Mouse (Mus musculus): ENCODE data around the gene Rai1. TPM values are rescaled to one million over a fixed set of nuclear protein-coding genes. Genes with fewer than 3 reads are reported as not detected.

Gene Rai1
- polyA plus RNA-seq, 1 experiment: 205 TPM

GRCm38 (mm10) chr11:60155690-60156089 is 50.9 kb downstream of the Rai1 start:
- WGBS: 95% methylated on average over 5 of the region's 5 CpGs
- Histone ChIP-seq H3K27me3 (ENCODE audit: control insufficient read depth, insufficient read depth, low read length) (no peaks in the 10 kb centered on the region), H3K4me3 (ENCODE audit: control insufficient read depth, insufficient read depth, low read length) (no peak overlapping the region), H3K27ac (ENCODE audit: control insufficient read depth, insufficient read depth, low read length) (no peak overlapping the region), H3K4me1 (replicated peaks; ENCODE audit: control insufficient read depth, insufficient read depth, low read length) (peaks cover 29% of the 10 kb centered on the region), H3K36me3 (ENCODE audit: control insufficient read depth, insufficient read depth, low read length) (peaks cover 10% of the 10 kb centered on the region)
- TF ChIP-seq CTCF (IDR thresholded peaks at IDR 0.05; ENCODE audit: borderline replicate concordance, control insufficient read depth, extremely low read depth, insufficient read depth, low read length, poor library complexity) (no peak), POLR2A (IDR thresholded peaks at IDR 0.05; ENCODE audit: control insufficient read depth, extremely low read depth, insufficient read depth, low read length, poor library complexity) (no peak)
- DNase-seq: no peak

DNA sequence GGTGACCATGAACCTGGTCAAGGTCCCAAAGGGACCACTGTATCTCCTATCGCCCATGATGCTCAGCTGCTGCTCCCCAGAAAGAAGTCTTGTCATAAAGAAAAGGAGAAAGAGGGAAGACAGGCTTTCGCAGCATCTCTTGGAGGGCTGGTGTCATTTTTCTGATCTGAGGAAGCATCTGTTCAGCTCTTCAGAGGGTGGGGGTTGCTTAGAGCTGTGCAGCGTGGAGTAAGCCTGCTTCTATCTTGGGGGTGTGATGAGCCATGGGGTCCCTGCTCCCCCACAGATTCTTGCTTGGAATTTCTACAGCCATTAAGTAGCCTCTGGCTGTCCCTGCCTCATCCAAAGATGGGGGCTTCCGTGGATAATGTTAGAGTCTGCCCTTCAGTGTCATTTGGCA is 53.5 kb downstream of the Rai1 start:
- DNase-seq: peak; percentile 22
- 55% methylated on average over 4 of the region's 4 CpGs for WGBS
- TF ChIP-seq POLR2A (IDR thresholded peaks at IDR 0.05; ENCODE audit: control insufficient read depth, extremely low read depth, insufficient read depth, low read length, poor library complexity) (no peak), CTCF (IDR thresholded peaks at IDR 0.05; ENCODE audit: borderline replicate concordance, control insufficient read depth, extremely low read depth, insufficient read depth, low read length, poor library complexity) (no peak)
- H3K4me3 ChIP-seq (ENCODE audit: control insufficient read depth, insufficient read depth, low read length): no peak overlapping the region
- peak overlapping the region; percentile 86 for H3K27ac ChIP-seq (ENCODE audit: control insufficient read depth, insufficient read depth, low read length)
- H3K4me1 ChIP-seq (replicated peaks; ENCODE audit: control insufficient read depth, insufficient read depth, low read length): peaks cover 52% of the 10 kb centered on the region
- H3K27me3 ChIP-seq (ENCODE audit: control insufficient read depth, insufficient read depth, low read length): no peaks in the 10 kb centered on the region
- H3K36me3 ChIP-seq (ENCODE audit: control insufficient read depth, insufficient read depth, low read length): peaks cover 6% of the 10 kb centered on the region

DNA sequence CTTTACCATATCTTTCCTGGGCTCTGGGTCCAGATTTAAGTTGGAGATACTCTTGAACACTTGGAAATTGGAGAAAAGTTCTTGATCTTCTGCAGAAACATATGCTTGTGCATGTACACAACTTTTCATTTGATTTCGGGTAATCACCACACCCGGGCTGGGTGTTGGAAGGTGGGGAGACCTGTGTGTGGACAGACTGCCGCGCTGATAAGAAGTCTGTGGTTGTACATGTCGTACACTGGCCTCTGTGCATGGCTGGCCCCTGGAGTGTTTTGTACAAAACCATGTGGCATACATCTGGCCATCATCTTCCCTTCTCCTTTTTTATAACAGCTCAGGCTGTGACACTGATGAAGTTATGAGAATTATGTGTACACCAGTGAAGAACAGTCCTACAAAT is 55.1 kb downstream of the Rai1 start:
- H3K4me1 ChIP-seq (replicated peaks; ENCODE audit: control insufficient read depth, insufficient read depth, low read length): peaks cover 61% of the 10 kb centered on the region
- 83% methylated on average over 5 of the region's 5 CpGs for WGBS

GRCm38 (mm10) chr11:60160454-60161114 is 55.8 kb downstream of the Rai1 start:
- Histone ChIP-seq H3K4me3 (ENCODE audit: control insufficient read depth, insufficient read depth, low read length) (no peak overlapping the region), H3K27me3 (ENCODE audit: control insufficient read depth, insufficient read depth, low read length) (no peaks in the 10 kb centered on the region), H3K36me3 (ENCODE audit: control insufficient read depth, insufficient read depth, low read length) (no peaks in the 10 kb centered on the region), H3K4me1 (replicated peaks; ENCODE audit: control insufficient read depth, insufficient read depth, low read length) (peaks cover 61% of the 10 kb centered on the region), H3K27ac (ENCODE audit: control insufficient read depth, insufficient read depth, low read length) (peak overlapping the region; percentile 95)
- no peak for TF ChIP-seq POLR2A (IDR thresholded peaks at IDR 0.05; ENCODE audit: control insufficient read depth, extremely low read depth, insufficient read depth, low read length, poor library complexity)
- no peak for TF ChIP-seq CTCF (IDR thresholded peaks at IDR 0.05; ENCODE audit: borderline replicate concordance, control insufficient read depth, extremely low read depth, insufficient read depth, low read length, poor library complexity)
- DNase-seq: peak; percentile 45
- WGBS: 33% methylated on average over 3 of the region's 3 CpGs

More for the DNA sequence above, 55.1 kb downstream of the Rai1 start:
- Histone ChIP-seq H3K27ac (ENCODE audit: control insufficient read depth, insufficient read depth, low read length) (peak overlapping the region; percentile 95), H3K36me3 (ENCODE audit: control insufficient read depth, insufficient read depth, low read length) (peaks cover 2% of the 10 kb centered on the region; the same call in 1 of the 2 replicates), H3K4me3 (ENCODE audit: control insufficient read depth, insufficient read depth, low read length) (no peak overlapping the region), H3K27me3 (ENCODE audit: control insufficient read depth, insufficient read depth, low read length) (no peaks in the 10 kb centered on the region)
- no peak for TF ChIP-seq POLR2A (IDR thresholded peaks at IDR 0.05; ENCODE audit: control insufficient read depth, extremely low read depth, insufficient read depth, low read length, poor library complexity)
- no peak for TF ChIP-seq CTCF (IDR thresholded peaks at IDR 0.05; ENCODE audit: borderline replicate concordance, control insufficient read depth, extremely low read depth, insufficient read depth, low read length, poor library complexity)
- DNase-seq: no peak

DNA sequence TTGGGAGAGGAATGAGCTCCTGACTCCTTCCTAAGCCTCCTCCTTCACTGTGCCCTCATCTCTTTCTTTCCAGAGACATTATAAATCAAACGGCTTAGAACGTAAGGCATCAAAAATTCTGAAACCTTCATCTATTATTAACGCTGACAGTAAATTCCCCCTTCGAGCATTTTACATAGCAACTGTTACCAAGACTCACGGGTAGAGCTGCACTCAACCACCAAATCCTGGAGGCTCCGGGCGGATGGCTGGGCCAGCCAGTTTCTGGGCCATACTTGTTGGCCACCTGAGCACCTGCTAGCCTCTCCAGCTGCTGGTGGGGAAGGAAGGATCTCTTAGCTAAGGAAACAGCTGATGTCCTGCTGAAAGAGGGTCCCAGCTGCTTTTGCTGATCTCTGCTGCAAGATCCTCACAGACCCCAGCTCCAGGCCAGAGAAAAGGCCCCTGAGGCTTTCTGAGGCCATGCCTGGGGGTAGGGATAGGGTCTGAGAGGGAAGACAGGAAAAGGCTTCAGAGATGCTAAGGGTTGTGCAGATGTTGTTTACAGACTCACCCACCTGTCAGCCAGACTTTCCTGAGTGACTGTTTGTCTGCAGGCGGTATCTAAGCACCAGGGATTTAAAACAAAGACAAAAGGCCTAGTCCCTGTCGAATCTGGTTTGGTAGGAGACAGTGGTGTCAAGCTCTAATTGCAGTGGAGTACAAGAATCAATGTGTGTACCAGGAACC is 56.5 kb downstream of the Rai1 start:
- TF ChIP-seq POLR2A (IDR thresholded peaks at IDR 0.05; ENCODE audit: control insufficient read depth, extremely low read depth, insufficient read depth, low read length, poor library complexity) (no peak), CTCF (IDR thresholded peaks at IDR 0.05; ENCODE audit: borderline replicate concordance, control insufficient read depth, extremely low read depth, insufficient read depth, low read length, poor library complexity) (no peak)

DNA sequence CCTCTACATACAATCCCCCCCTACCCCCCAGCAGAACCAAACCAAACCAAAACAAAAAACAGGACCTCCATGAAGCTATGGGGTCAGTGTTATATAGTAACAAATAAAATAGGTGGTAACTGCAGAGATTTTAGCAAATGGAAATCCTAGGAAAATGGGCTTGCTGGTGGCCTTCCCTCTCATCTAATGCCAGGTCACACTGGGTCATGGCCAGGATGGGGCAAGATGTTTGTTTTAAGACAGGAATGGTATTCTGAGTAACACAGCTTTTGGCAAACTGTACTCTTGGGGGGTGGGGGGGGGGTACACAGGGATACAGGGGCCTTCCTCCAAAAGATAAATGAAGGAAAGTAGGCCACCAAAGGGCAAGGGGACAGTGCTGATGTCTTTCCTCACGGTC is 57.7 kb downstream of the Rai1 start:
- Histone ChIP-seq H3K4me1 (replicated peaks; ENCODE audit: control insufficient read depth, insufficient read depth, low read length) (peaks cover 59% of the 10 kb centered on the region), H3K27me3 (ENCODE audit: control insufficient read depth, insufficient read depth, low read length) (no peaks in the 10 kb centered on the region), H3K4me3 (ENCODE audit: control insufficient read depth, insufficient read depth, low read length) (no peak overlapping the region), H3K27ac (ENCODE audit: control insufficient read depth, insufficient read depth, low read length) (peak overlapping the region; percentile 31), H3K36me3 (ENCODE audit: control insufficient read depth, insufficient read depth, low read length) (no peaks in the 10 kb centered on the region)
- 97% methylated on average over 1 of the region's 1 CpGs for WGBS
- DNase-seq: no peak
- TF ChIP-seq POLR2A (IDR thresholded peaks at IDR 0.05; ENCODE audit: control insufficient read depth, extremely low read depth, insufficient read depth, low read length, poor library complexity): no peak
- TF ChIP-seq CTCF (IDR thresholded peaks at IDR 0.05; ENCODE audit: borderline replicate concordance, control insufficient read depth, extremely low read depth, insufficient read depth, low read length, poor library complexity): no peak

More for the DNA sequence above, 56.5 kb downstream of the Rai1 start:
- Histone ChIP-seq H3K27me3 (ENCODE audit: control insufficient read depth, insufficient read depth, low read length) (no peaks in the 10 kb centered on the region), H3K36me3 (ENCODE audit: control insufficient read depth, insufficient read depth, low read length) (no peaks in the 10 kb centered on the region), H3K27ac (ENCODE audit: control insufficient read depth, insufficient read depth, low read length) (peak overlapping the region; percentile 95), H3K4me3 (ENCODE audit: control insufficient read depth, insufficient read depth, low read length) (no peak overlapping the region), H3K4me1 (replicated peaks; ENCODE audit: control insufficient read depth, insufficient read depth, low read length) (peaks cover 61% of the 10 kb centered on the region)
- DNase-seq: peak; percentile 47
- WGBS: 69% methylated on average over 9 of the region's 9 CpGs

All from thymus, adult 2 months (tissue).